Mouse (Mus musculus) brain, embryonic 14.5 days (tissue): ENCODE measurements at regions not wholly inside any gene's neighbourhood (a gene's known extent, or its start where the extent isn't known, plus 50 kb on each side); places are given as distances from the start of the nearest gene placed in this dataset.

ENCODE experiments used
- DNase-seq: peaks from one replicate; pipeline ENCODE4 v3.0.0-alpha.2; 2011; ENCODE audit warnings: low read depth
- CTCF ChIP-seq: fragments of 200-500 bp; IDR thresholded peaks from 2 replicates; pipeline ENCODE4 v1.5.1; 2012; ENCODE audit warnings: inconsistent platforms, mild to moderate bottlenecking, moderate library complexity, borderline replicate concordance; ENCODE audit not compliant: insufficient read depth, insufficient read length; ENCODE audit errors: extremely low read depth
- POLR2A ChIP-seq: fragments of 200-500 bp; IDR thresholded peaks from 2 replicates; pipeline ENCODE4 v1.6.1; 2012; ENCODE audit warnings: mild to moderate bottlenecking, inconsistent platforms, borderline replicate concordance; ENCODE audit not compliant: poor library complexity, insufficient read depth, insufficient read length, severe bottlenecking; ENCODE audit errors: extremely low read depth

GRCm38 (mm10) chr4:131240457-131240856 lies 296.3 kb downstream of the Matn1 start:
- no peak for DNase-seq
- TF ChIP-seq CTCF, result no peak
- no peak for TF ChIP-seq POLR2A

- DNase-seq, result no peak
- TF ChIP-seq POLR2A (no peak), CTCF (no peak)
These were observed 298.1 kb downstream of the Matn1 start for GRCm38 (mm10) chr4:131242250-131242649.

DNA sequence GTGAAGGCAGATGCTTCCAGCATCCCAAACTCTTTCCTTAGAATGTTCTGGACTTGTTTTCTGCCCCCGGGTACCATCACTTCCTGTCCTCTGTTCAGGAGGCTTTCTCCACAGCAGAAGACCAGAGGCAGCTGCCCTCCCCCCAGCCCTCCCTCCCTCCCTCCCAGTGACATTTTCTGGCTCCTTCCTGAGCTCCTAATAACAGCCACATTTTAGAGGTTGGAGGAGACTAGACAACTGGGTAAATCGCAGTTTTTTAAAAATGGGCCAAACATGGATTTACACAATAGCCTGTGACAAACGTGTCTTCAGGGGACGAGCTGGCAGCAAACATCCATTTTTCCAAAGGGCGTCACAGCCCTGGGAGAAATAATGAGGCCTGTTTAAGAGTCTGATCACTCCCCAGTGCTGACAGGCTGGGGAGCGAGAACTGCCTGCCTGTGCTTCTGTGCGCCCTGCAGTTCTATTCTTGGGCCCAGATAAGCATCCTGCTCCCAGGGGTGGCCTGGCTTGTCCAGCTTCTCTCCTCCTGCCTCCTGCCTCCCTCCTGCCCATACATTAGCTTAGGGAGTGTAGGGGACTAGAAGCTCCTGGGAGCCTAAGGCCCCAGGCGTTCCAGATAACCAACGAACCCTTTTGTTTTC lies 299.7 kb downstream of the Matn1 start:
- TF ChIP-seq CTCF (no peak), POLR2A (no peak)
- peak; percentile 95 for DNase-seq

GRCm38 (mm10) chr4:131252602-131253442 lies 308.6 kb downstream of the Matn1 start:
- DNase-seq, result peak; percentile 92
- TF ChIP-seq CTCF, result peak; percentile 95
- no peak for TF ChIP-seq POLR2A

DNA sequence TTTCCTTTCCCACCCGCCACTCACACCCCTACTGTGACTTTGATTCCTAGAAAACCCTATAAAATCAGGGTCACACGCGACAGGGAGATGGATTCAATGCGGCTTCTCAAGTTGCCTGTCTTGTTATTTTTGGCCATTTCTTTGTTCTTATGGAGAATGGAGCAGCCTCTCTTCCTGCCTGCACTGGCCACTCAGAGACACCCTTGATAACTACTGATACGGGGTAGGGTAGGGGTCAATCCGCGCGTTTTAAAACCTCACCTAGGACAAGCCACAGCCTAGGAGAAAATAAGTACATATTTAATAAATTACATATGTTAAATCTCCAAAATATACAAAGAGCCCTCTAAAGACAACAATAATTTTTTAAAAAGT lies 309.2 kb downstream of the Matn1 start:
- DNase-seq, result no peak
- TF ChIP-seq CTCF (no peak), POLR2A (no peak)

GRCm38 (mm10) chr4:131254243-131254642 lies 310.1 kb downstream of the Matn1 start:
- TF ChIP-seq CTCF, result no peak
- no peak for TF ChIP-seq POLR2A
- DNase-seq, result no peak

DNA sequence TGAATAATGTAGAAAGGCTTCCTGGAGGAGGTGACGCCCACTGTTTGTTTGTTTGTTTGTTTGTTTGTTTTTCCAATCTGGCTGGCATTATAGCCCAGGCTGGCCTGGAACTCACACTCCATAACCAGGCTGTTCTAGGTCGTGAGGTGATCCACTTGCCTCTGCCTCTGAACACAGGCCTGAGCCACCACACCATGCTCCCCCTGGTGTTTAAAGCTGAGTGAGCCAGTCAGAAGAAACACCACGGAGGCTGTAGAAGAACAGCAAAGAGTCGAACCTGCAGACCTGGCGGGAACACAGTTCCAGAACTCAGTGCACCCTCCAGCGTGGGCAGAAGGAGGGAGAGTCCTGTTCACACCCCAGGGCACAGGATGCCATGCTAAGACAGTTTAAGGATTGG lies 310.5 kb downstream of the Matn1 start:
- DNase-seq, result peak; percentile 57
- peak; percentile 60; the same call in 1 of the 2 replicates for TF ChIP-seq CTCF
- no peak for TF ChIP-seq POLR2A

DNA sequence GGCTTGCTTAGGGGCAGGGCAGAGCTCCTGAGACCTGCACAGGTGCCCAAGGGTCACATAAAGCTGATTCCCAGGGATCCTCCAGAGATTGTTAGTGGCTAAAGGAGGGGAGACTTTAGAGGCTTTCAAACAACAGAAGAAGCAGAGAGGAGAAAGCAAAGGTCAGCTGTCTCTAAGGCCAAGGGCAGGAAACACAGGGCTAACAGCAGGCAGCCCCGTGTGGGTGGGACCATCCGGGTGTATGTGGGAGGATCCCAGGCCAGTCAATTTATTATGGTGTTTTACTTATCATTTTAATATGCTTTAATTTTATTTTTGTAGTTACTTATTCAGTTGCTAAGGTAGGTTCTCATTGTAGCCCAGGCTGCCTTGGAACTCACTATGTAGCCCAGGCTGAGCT lies 317.1 kb downstream of the Matn1 start:
- TF ChIP-seq CTCF (no peak), POLR2A (no peak)

GRCm38 (mm10) chr4:131262909-131263308 lies 318.7 kb downstream of the Matn1 start:
- peak; percentile 48 for DNase-seq

More for the DNA sequence above, 317.1 kb downstream of the Matn1 start:
- no peak for DNase-seq

GRCm38 (mm10) chr4:131266764-131267163 lies 322.6 kb downstream of the Matn1 start:
- TF ChIP-seq CTCF (peak; percentile 28; the same call in 1 of the 2 replicates), POLR2A (no peak)
- DNase-seq, result peak; percentile 79

More at GRCm38 (mm10) chr4:131262909-131263308, 318.7 kb downstream of the Matn1 start:
- TF ChIP-seq CTCF (no peak), POLR2A (no peak)

- TF ChIP-seq CTCF, result no peak
- TF ChIP-seq POLR2A, result no peak
- DNase-seq, result peak; percentile 84
These were observed 323.6 kb downstream of the Matn1 start for GRCm38 (mm10) chr4:131267760-131268159.
